Comparison of ENCODE assay signal across 9 mouse cellular contexts in the genomic region with DNA sequence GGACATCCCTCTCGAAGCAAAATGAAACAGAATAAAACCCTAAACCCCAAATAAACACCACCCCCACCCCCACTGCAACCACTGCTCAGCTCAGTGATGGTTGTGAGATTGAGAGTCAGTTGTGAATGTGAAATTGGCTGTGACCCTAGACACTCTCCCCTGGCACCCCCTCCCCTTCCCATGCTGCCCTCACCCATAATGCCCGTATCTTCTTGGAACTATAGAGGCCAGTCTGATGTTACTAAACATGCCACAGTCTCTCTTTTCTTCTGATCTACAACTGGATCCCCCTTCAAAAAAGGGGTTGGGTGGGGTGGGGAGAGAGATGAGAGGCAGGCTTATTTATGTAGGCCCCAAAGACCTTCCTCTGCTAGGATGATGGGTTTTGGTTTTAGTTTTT.
A peak's percentile ranks its signal among the peaks of the same experiment; 100 is the strongest.
DNase-seq lines count a peak whose midpoint lies in the region; ATAC-seq and TF ChIP-seq lines count a peak whose summit lies in the region.
"Had no signal": no experiment of that assay in that cellular context is flagged by ENCODE, and none has a peak within 500 bp of the region (broad histone marks: within the 10 kb centered on the region; RNA-seq: fewer than 3 reads in every experiment).

No protein-coding gene starts in this region.

- H3K9me3 ChIP-seq in kidney, embryonic 16.5 days (ENCODE audit: low read length): no peaks in the 10 kb centered on the region
- no peaks in the 10 kb centered on the region for H3K9me3 ChIP-seq in forebrain, embryonic 14.5 days (replicated peaks; ENCODE audit: control insufficient read depth, low read length)
- H3K9me3 ChIP-seq in limb, embryonic 10.5 days (replicated peaks): no peaks in the 10 kb centered on the region

- ATAC-seq in kidney, embryonic 16.5 days (ENCODE audit: low FRiP score, low TSS enrichment): no peak
- no peak for ATAC-seq in forebrain, embryonic 14.5 days
- no peak for ATAC-seq in inflammation-experienced regulatory T-cells, adult 6 months

- WGBS in kidney, embryonic 16.5 days: 62% methylated on average over 2 of the region's 2 CpGs
- 36% methylated on average over 2 of the region's 2 CpGs for WGBS in forebrain, embryonic 14.5 days
- WGBS in limb, embryonic 10.5 days: 37% methylated on average over 2 of the region's 2 CpGs

- no peak for TF ChIP-seq CTCF in left cerebral cortex, adult 2 months (IDR thresholded peaks at IDR 0.05)

- no peaks in the 10 kb centered on the region for H3K27me3 ChIP-seq in kidney, embryonic 16.5 days (ENCODE audit: insufficient read depth, low read length)
- H3K27me3 ChIP-seq in forebrain, embryonic 14.5 days (replicated peaks; ENCODE audit: control insufficient read depth, insufficient read depth, low read length): 0 out of 2 replicates have a peak, but pooled peaks cover 15% of the 10 kb centered on the region
- no peaks in the 10 kb centered on the region for H3K27me3 ChIP-seq in limb, embryonic 10.5 days (ENCODE audit: low read depth, poor library complexity, severe bottlenecking)
- H3K27me3 ChIP-seq in myocyte (ENCODE audit: control insufficient read depth, insufficient read depth, insufficient read length): no peaks in the 10 kb centered on the region

- 0 out of 2 replicates have a peak overlapping the region, but pooled peaks have one; percentile 10 for H3K4me2 ChIP-seq in kidney, embryonic 16.5 days (replicated peaks; ENCODE audit: low read depth, low read length)
- H3K4me2 ChIP-seq in forebrain, embryonic 14.5 days (ENCODE audit: low read length): peak overlapping the region; percentile 32
- peak overlapping the region; percentile 79 for H3K4me2 ChIP-seq in myocyte (ENCODE audit: low read depth)

- H3K4me3 ChIP-seq in kidney, embryonic 16.5 days (ENCODE audit: low read length): no peak overlapping the region
- H3K4me3 ChIP-seq in forebrain, embryonic 14.5 days (ENCODE audit: low read depth, low read length): no peak overlapping the region
- no peak overlapping the region for H3K4me3 ChIP-seq in limb, embryonic 10.5 days
- H3K4me3 ChIP-seq in myocyte: no peak overlapping the region
- no peak overlapping the region for H3K4me3 ChIP-seq in left cerebral cortex, adult 2 months

- H3K36me3 ChIP-seq in kidney, embryonic 16.5 days (ENCODE audit: insufficient read depth, low read length): no peaks in the 10 kb centered on the region
- H3K36me3 ChIP-seq in forebrain, embryonic 14.5 days (ENCODE audit: control insufficient read depth, insufficient read depth, low read length): no peaks in the 10 kb centered on the region
- no peaks in the 10 kb centered on the region for H3K36me3 ChIP-seq in limb, embryonic 10.5 days
- no peaks in the 10 kb centered on the region for H3K36me3 ChIP-seq in myocyte (ENCODE audit: control insufficient read depth, insufficient read depth)

- no peak for TF ChIP-seq POLR2A in myocyte (IDR thresholded peaks at IDR 0.05; ENCODE audit: insufficient read length, low read depth)

- intact Hi-C loops in left cerebral cortex, adult 2 months (cut with DNase I): loop anchor here (10.0 kb wide), 1 partner anchor 475 kb away; no protein-coding TSS in a partner anchor

- H3K79me2 ChIP-seq in myocyte (ENCODE audit: control insufficient read depth, insufficient read depth): peaks cover 72% of the 10 kb centered on the region

- peaks cover 88% of the 10 kb centered on the region for H3K4me1 ChIP-seq in kidney, embryonic 16.5 days (ENCODE audit: insufficient read depth, low read length)
- peaks cover 37% of the 10 kb centered on the region for H3K4me1 ChIP-seq in forebrain, embryonic 14.5 days (ENCODE audit: control insufficient read depth, insufficient read depth, low read length)
- peaks cover 92% of the 10 kb centered on the region for H3K4me1 ChIP-seq in limb, embryonic 10.5 days

- no peak for DNase-seq in kidney, adult 8-10 months
- DNase-seq in forebrain, embryonic 14.5 days (ENCODE audit: low spot score): no peak
- no peak for DNase-seq in limb, embryonic 10.5 days (ENCODE audit: low spot score)
- no peak for DNase-seq in left cerebral cortex, adult 2 months (ENCODE audit: extremely low spot score in 1 of 2, low spot score in 2 of 2)
- no peak for DNase-seq in layer of hippocampus, adult 18-20 months (ENCODE audit: low spot score in 2 of 2)
- DNase-seq: thymus, postnatal 14 days had no signal

- 0 out of 2 replicates have a peak overlapping the region, but pooled peaks have one; percentile 55 for H3K27ac ChIP-seq in kidney, embryonic 16.5 days (ENCODE audit: low read length)
- peak overlapping the region; percentile 65 for H3K27ac ChIP-seq in forebrain, embryonic 14.5 days (ENCODE audit: low read depth, low read length)
- H3K27ac ChIP-seq in limb, embryonic 10.5 days: peak overlapping the region; percentile 100
- H3K27ac ChIP-seq in left cerebral cortex, adult 2 months: no peak overlapping the region

- H3ac ChIP-seq in myocyte (ENCODE audit: control insufficient read depth, insufficient read length): no peak overlapping the region

- H3K9ac ChIP-seq in kidney, embryonic 16.5 days (replicated peaks; ENCODE audit: low read length): no peak overlapping the region; the same call in 1 of the 2 replicates
- peak overlapping the region; percentile 45 for H3K9ac ChIP-seq in forebrain, embryonic 14.5 days (ENCODE audit: low read length)

TF ChIP-seq in myocyte, 11 proteins besides CTCF, POLR2A, EP300 and RAD21:
- TF ChIP-seq TCF12 (IDR thresholded peaks at IDR 0.05; ENCODE audit: insufficient read depth, poor library complexity, severe bottlenecking) (no peak), MYOG (IDR thresholded peaks at IDR 0.05; ENCODE audit: control insufficient read depth in 1 of 3, insufficient read depth in 1 of 3, insufficient read length in 2 of 3, low read depth in 2 of 3) (no peak), TCF3 (IDR thresholded peaks at IDR 0.05; ENCODE audit: insufficient read length, low read depth) (no peak), REST (IDR thresholded peaks at IDR 0.05; ENCODE audit: insufficient read depth, insufficient read length) (no peak), SRF (IDR thresholded peaks at IDR 0.05; ENCODE audit: control insufficient read depth, insufficient read length, low read depth) (no peak), USF1 (IDR thresholded peaks at IDR 0.05; ENCODE audit: low read depth) (no peak), E2F4 (IDR thresholded peaks at IDR 0.05; ENCODE audit: insufficient read depth) (no peak), CEBPB (IDR thresholded peaks at IDR 0.05; ENCODE audit: insufficient read depth, poor library complexity, severe bottlenecking) (no peak), POLR2AphosphoS2 (IDR thresholded peaks at IDR 0.05; ENCODE audit: insufficient read length, low read depth) (no peak), MYOD1 (IDR thresholded peaks at IDR 0.05; ENCODE audit: control insufficient read depth in 1 of 3, insufficient read length in 2 of 3, low read depth in 2 of 3) (no peak), MAX (IDR thresholded peaks at IDR 0.05; ENCODE audit: low read depth) (no peak)
TF ChIP-seq in myocyte: peak in this region for 0.

Comparison
In these comparisons a context has a peak if more than half of its experiments do, and no peak if none do; other contexts are left out.
1. H3K4me2 ChIP-seq: peak in every context shown above with its lines; median percentile 79 in myocyte; 32 in forebrain, embryonic 14.5 days; 10 in kidney, embryonic 16.5 days.